Mouse (Mus musculus): ENCODE data around the gene Insyn1. TPM values are rescaled to one million over a fixed set of nuclear protein-coding genes. Genes with fewer than 3 reads are reported as not detected.
A peak's percentile ranks its signal among the peaks of the same experiment; 100 is the strongest.

The Insyn1 gene
- 100 to 1,000 TPM; 211 to 240 (median 223) TPM for total RNA-seq (2022)

- DNase-seq (ENCODE audit: low spot score in 2 of 2), result no peak
Measured at GRCm38 (mm10) chr9:58487851-58488801, at the start of gene Insyn1. Gene Insyn1, plus strand, starts transcription at chr9:58488603.

- no peak for DNase-seq (ENCODE audit: low spot score in 2 of 2)
Measured at GRCm38 (mm10) chr9:58438921-58439396, 49.4 kb upstream of the Insyn1 start.

GRCm38 (mm10) chr9:58440100-58440499, 48.3 kb upstream of the Insyn1 start:
- DNase-seq (ENCODE audit: low spot score in 2 of 2), result peak in 1 of 2 experiments; percentile 59

- DNase-seq (ENCODE audit: low spot score in 2 of 2), result no peak
Measured at GRCm38 (mm10) chr9:58440614-58441013, 47.8 kb upstream of the Insyn1 start.

- DNase-seq (ENCODE audit: low spot score in 2 of 2), result no peak
Measured at GRCm38 (mm10) chr9:58441351-58442104, 46.9 kb upstream of the Insyn1 start.

GRCm38 (mm10) chr9:58442105-58443010, 46.0 kb upstream of the Insyn1 start:
- peak in 1 of 2 experiments; percentile 49 for DNase-seq (ENCODE audit: low spot score in 2 of 2)

GRCm38 (mm10) chr9:58443061-58443460, 45.3 kb upstream of the Insyn1 start:
- DNase-seq (ENCODE audit: low spot score in 2 of 2), result no peak

- DNase-seq (ENCODE audit: low spot score in 2 of 2), result no peak
Measured at GRCm38 (mm10) chr9:58446829-58447228, 41.6 kb upstream of the Insyn1 start.

GRCm38 (mm10) chr9:58447997-58448595, 40.3 kb upstream of the Insyn1 start:
- no peak for DNase-seq (ENCODE audit: low spot score in 2 of 2)

- DNase-seq (ENCODE audit: low spot score in 2 of 2), result no peak
Measured at GRCm38 (mm10) chr9:58449526-58449925, 38.9 kb upstream of the Insyn1 start.

- no peak for DNase-seq (ENCODE audit: low spot score in 2 of 2)
Measured at GRCm38 (mm10) chr9:58453791-58454378, 34.5 kb upstream of the Insyn1 start.

GRCm38 (mm10) chr9:58454886-58455285, 33.5 kb upstream of the Insyn1 start:
- DNase-seq (ENCODE audit: low spot score in 2 of 2), result no peak

GRCm38 (mm10) chr9:58455798-58456197, 32.6 kb upstream of the Insyn1 start:
- peak; percentile 64 to 73 for DNase-seq (ENCODE audit: low spot score in 2 of 2)

- DNase-seq (ENCODE audit: low spot score in 2 of 2), result peak; percentile 58 to 68
Measured at GRCm38 (mm10) chr9:58457481-58457955, 30.9 kb upstream of the Insyn1 start.

GRCm38 (mm10) chr9:58458341-58458740, 30.1 kb upstream of the Insyn1 start:
- DNase-seq (ENCODE audit: low spot score in 2 of 2), result no peak

GRCm38 (mm10) chr9:58458856-58459553, 29.4 kb upstream of the Insyn1 start:
- DNase-seq (ENCODE audit: low spot score in 2 of 2), result no peak

- peak; percentile 63 to 65 for DNase-seq (ENCODE audit: low spot score in 2 of 2)
Measured at GRCm38 (mm10) chr9:58467345-58468025, 20.9 kb upstream of the Insyn1 start.

GRCm38 (mm10) chr9:58470466-58470865, 17.9 kb upstream of the Insyn1 start:
- DNase-seq (ENCODE audit: low spot score in 2 of 2), result no peak

Measured in layer of hippocampus, adult 8-10 months (tissue).